Mouse (Mus musculus): ENCODE measurements at regions not wholly inside any gene's neighbourhood (a gene's known extent, or its start where the extent isn't known, plus 50 kb on each side); places are given as distances from the start of the nearest gene placed in this dataset.

- no peaks in the 10 kb centered on the region for H3K4me1 ChIP-seq (ENCODE audit: control insufficient read depth, insufficient read depth, low read length)
- TF ChIP-seq POLR2A (IDR thresholded peaks at IDR 0.05; ENCODE audit: extremely low read depth, insufficient read depth, low read length) (no peak), CTCF (IDR thresholded peaks at IDR 0.05; ENCODE audit: extremely low read depth, insufficient read depth, low read length) (peak; percentile 52)
- H3K27ac ChIP-seq (ENCODE audit: insufficient read depth, low read length) = no peak overlapping the region
- no peak overlapping the region for H3K4me3 ChIP-seq (ENCODE audit: insufficient read depth, low read length)
These were observed 104.9 kb upstream of the Arl4c start for GRCm38 (mm10) chr1:88806960-88807359.

GRCm38 (mm10) chr1:88807901-88808300, 105.9 kb upstream of the Arl4c start:
- H3K4me1 ChIP-seq (ENCODE audit: control insufficient read depth, insufficient read depth, low read length) = no peaks in the 10 kb centered on the region

GRCm38 (mm10) chr1:88808508-88808907, 106.5 kb upstream of the Arl4c start:
- H3K4me1 ChIP-seq (ENCODE audit: control insufficient read depth, insufficient read depth, low read length) = no peaks in the 10 kb centered on the region
- TF ChIP-seq CTCF (IDR thresholded peaks at IDR 0.05; ENCODE audit: extremely low read depth, insufficient read depth, low read length) = no peak
- no peak for TF ChIP-seq POLR2A (IDR thresholded peaks at IDR 0.05; ENCODE audit: extremely low read depth, insufficient read depth, low read length)
- H3K4me3 ChIP-seq (ENCODE audit: insufficient read depth, low read length) = no peak overlapping the region
- no peak overlapping the region for H3K27ac ChIP-seq (ENCODE audit: insufficient read depth, low read length)

More at GRCm38 (mm10) chr1:88807901-88808300, 105.9 kb upstream of the Arl4c start:
- no peak overlapping the region for H3K27ac ChIP-seq (ENCODE audit: insufficient read depth, low read length)
- TF ChIP-seq CTCF (IDR thresholded peaks at IDR 0.05; ENCODE audit: extremely low read depth, insufficient read depth, low read length) (no peak), POLR2A (IDR thresholded peaks at IDR 0.05; ENCODE audit: extremely low read depth, insufficient read depth, low read length) (no peak)
- H3K4me3 ChIP-seq (ENCODE audit: insufficient read depth, low read length) = no peak overlapping the region

GRCm38 (mm10) chr1:88809756-88810155, 107.7 kb upstream of the Arl4c start:
- Histone ChIP-seq H3K27ac (ENCODE audit: insufficient read depth, low read length) (no peak overlapping the region), H3K4me3 (ENCODE audit: insufficient read depth, low read length) (no peak overlapping the region), H3K4me1 (ENCODE audit: control insufficient read depth, insufficient read depth, low read length) (no peaks in the 10 kb centered on the region)
- TF ChIP-seq CTCF (IDR thresholded peaks at IDR 0.05; ENCODE audit: extremely low read depth, insufficient read depth, low read length) (no peak), POLR2A (IDR thresholded peaks at IDR 0.05; ENCODE audit: extremely low read depth, insufficient read depth, low read length) (no peak)

- Histone ChIP-seq H3K4me3 (ENCODE audit: insufficient read depth, low read length) (no peak overlapping the region), H3K4me1 (ENCODE audit: control insufficient read depth, insufficient read depth, low read length) (no peaks in the 10 kb centered on the region), H3K27ac (ENCODE audit: insufficient read depth, low read length) (no peak overlapping the region)
- TF ChIP-seq CTCF (IDR thresholded peaks at IDR 0.05; ENCODE audit: extremely low read depth, insufficient read depth, low read length) (no peak), POLR2A (IDR thresholded peaks at IDR 0.05; ENCODE audit: extremely low read depth, insufficient read depth, low read length) (no peak)
These were observed 111.2 kb upstream of the Arl4c start for GRCm38 (mm10) chr1:88813200-88813599.

- TF ChIP-seq POLR2A (IDR thresholded peaks at IDR 0.05; ENCODE audit: extremely low read depth, insufficient read depth, low read length) (no peak), CTCF (IDR thresholded peaks at IDR 0.05; ENCODE audit: extremely low read depth, insufficient read depth, low read length) (no peak)
These were observed 114.4 kb upstream of the Arl4c start for GRCm38 (mm10) chr1:88816376-88816945.

GRCm38 (mm10) chr1:88825215-88825614, 123.2 kb upstream of the Arl4c start:
- no peak for TF ChIP-seq POLR2A (IDR thresholded peaks at IDR 0.05; ENCODE audit: extremely low read depth, insufficient read depth, low read length)
- no peak for TF ChIP-seq CTCF (IDR thresholded peaks at IDR 0.05; ENCODE audit: extremely low read depth, insufficient read depth, low read length)
- H3K4me1 ChIP-seq (ENCODE audit: control insufficient read depth, insufficient read depth, low read length) = peaks cover 3% of the 10 kb centered on the region
- H3K4me3 ChIP-seq (ENCODE audit: insufficient read depth, low read length) = no peak overlapping the region
- no peak overlapping the region for H3K27ac ChIP-seq (ENCODE audit: insufficient read depth, low read length)

More at GRCm38 (mm10) chr1:88816376-88816945, 114.4 kb upstream of the Arl4c start:
- no peak overlapping the region for H3K4me3 ChIP-seq (ENCODE audit: insufficient read depth, low read length)
- no peak overlapping the region for H3K27ac ChIP-seq (ENCODE audit: insufficient read depth, low read length)
- H3K4me1 ChIP-seq (ENCODE audit: control insufficient read depth, insufficient read depth, low read length) = no peaks in the 10 kb centered on the region

GRCm38 (mm10) chr1:88838661-88839274, 136.7 kb upstream of the Arl4c start:
- no peak for TF ChIP-seq CTCF (IDR thresholded peaks at IDR 0.05; ENCODE audit: extremely low read depth, insufficient read depth, low read length)
- no peak for TF ChIP-seq POLR2A (IDR thresholded peaks at IDR 0.05; ENCODE audit: extremely low read depth, insufficient read depth, low read length)
- no peak overlapping the region for H3K27ac ChIP-seq (ENCODE audit: insufficient read depth, low read length)
- no peaks in the 10 kb centered on the region for H3K4me1 ChIP-seq (ENCODE audit: control insufficient read depth, insufficient read depth, low read length)
- H3K4me3 ChIP-seq (ENCODE audit: insufficient read depth, low read length) = no peak overlapping the region

GRCm38 (mm10) chr1:88839407-88839976, 137.5 kb upstream of the Arl4c start:
- Histone ChIP-seq H3K4me1 (ENCODE audit: control insufficient read depth, insufficient read depth, low read length) (no peaks in the 10 kb centered on the region), H3K4me3 (ENCODE audit: insufficient read depth, low read length) (no peak overlapping the region), H3K27ac (ENCODE audit: insufficient read depth, low read length) (no peak overlapping the region)
- TF ChIP-seq CTCF (IDR thresholded peaks at IDR 0.05; ENCODE audit: extremely low read depth, insufficient read depth, low read length) (no peak), POLR2A (IDR thresholded peaks at IDR 0.05; ENCODE audit: extremely low read depth, insufficient read depth, low read length) (no peak)

Measured in cortical plate, adult 2 months (tissue).